Mouse (Mus musculus): Measurements from ENCODE around the gene Oser1.

Oser1 gene

GRCm38 (mm10) chr2:163424597-163424996, at the start of gene Oser1:
Gene Oser1, minus strand, starts transcription at chr2:163424697.
- DNase-seq, result no peak

- DNase-seq, result peak; percentile 94
Observed at GRCm38 (mm10) chr2:163472466-163472851, 48.0 kb upstream of the Oser1 start, which contains the start of gene Fitm2. Gene Fitm2, minus strand, starts transcription at chr2:163472629.

GRCm38 (mm10) chr2:163471710-163472465, 47.4 kb upstream of the Oser1 start:
- DNase-seq, result no peak

GRCm38 (mm10) chr2:163471136-163471535, 46.6 kb upstream of the Oser1 start:
- DNase-seq, result peak; percentile 28

GRCm38 (mm10) chr2:163469711-163470110, 45.2 kb upstream of the Oser1 start:
- DNase-seq, result peak; percentile 16

- DNase-seq, result peak; percentile 5
Observed at GRCm38 (mm10) chr2:163468866-163469265, 44.4 kb upstream of the Oser1 start.

- peak; percentile 7 for DNase-seq
Observed at GRCm38 (mm10) chr2:163467585-163467984, 43.1 kb upstream of the Oser1 start.

- DNase-seq, result peak; percentile 6
Observed at GRCm38 (mm10) chr2:163466771-163467170, 42.3 kb upstream of the Oser1 start.

- no peak for DNase-seq
Observed at GRCm38 (mm10) chr2:163464562-163464961, 40.1 kb upstream of the Oser1 start.

- DNase-seq, result peak; percentile 51
Observed at GRCm38 (mm10) chr2:163463998-163464397, 39.5 kb upstream of the Oser1 start.

- DNase-seq, result peak; percentile 5
Observed at GRCm38 (mm10) chr2:163463251-163463769, 38.8 kb upstream of the Oser1 start.

- peak; percentile 7 for DNase-seq
Observed at GRCm38 (mm10) chr2:163462801-163463200, 38.3 kb upstream of the Oser1 start.

GRCm38 (mm10) chr2:163462386-163462785, 37.9 kb upstream of the Oser1 start:
- no peak for DNase-seq

- DNase-seq, result peak; percentile 4
Observed at GRCm38 (mm10) chr2:163461307-163461706, 36.8 kb upstream of the Oser1 start.

- DNase-seq, result peak; percentile 5
Observed at GRCm38 (mm10) chr2:163460622-163461021, 36.1 kb upstream of the Oser1 start.

- peak; percentile 25 for DNase-seq
Observed at GRCm38 (mm10) chr2:163459380-163459779, 34.9 kb upstream of the Oser1 start.

GRCm38 (mm10) chr2:163458539-163459265, 34.2 kb upstream of the Oser1 start:
- DNase-seq, result peak; percentile 60

- DNase-seq, result no peak
Observed at GRCm38 (mm10) chr2:163453378-163453777, 28.9 kb upstream of the Oser1 start.

- no peak for DNase-seq
Observed at GRCm38 (mm10) chr2:163452738-163453137, 28.2 kb upstream of the Oser1 start.

GRCm38 (mm10) chr2:163450668-163451295, 26.3 kb upstream of the Oser1 start:
- peak; percentile 56 for DNase-seq

- DNase-seq, result no peak
Observed at GRCm38 (mm10) chr2:163449276-163449675, 24.8 kb upstream of the Oser1 start.

GRCm38 (mm10) chr2:163447375-163447774, 22.9 kb upstream of the Oser1 start:
- DNase-seq, result no peak

- no peak for DNase-seq
Observed at GRCm38 (mm10) chr2:163444017-163444416, 19.5 kb upstream of the Oser1 start.

Data from cerebellum, adult 11-12 months (tissue).